Mouse (Mus musculus) olfactory bulb, adult 2 months (tissue): ENCODE data around the gene Prokr2.

Experiments
- CTCF ChIP-seq: fragments of 200-500 bp; IDR thresholded peaks from 2 replicates; pipeline ENCODE4 v1.5.1; 2012; ENCODE audit warnings: low read depth, mild to moderate bottlenecking, low read length, moderate library complexity; ENCODE audit not compliant: insufficient read depth
- POLR2A ChIP-seq: fragments of 200-500 bp; IDR thresholded peaks from 2 replicates; pipeline ENCODE4 v1.6.1; 2012; ENCODE audit warnings: mild to moderate bottlenecking, low read depth, low read length, moderate library complexity; ENCODE audit not compliant: insufficient read depth

DNA sequence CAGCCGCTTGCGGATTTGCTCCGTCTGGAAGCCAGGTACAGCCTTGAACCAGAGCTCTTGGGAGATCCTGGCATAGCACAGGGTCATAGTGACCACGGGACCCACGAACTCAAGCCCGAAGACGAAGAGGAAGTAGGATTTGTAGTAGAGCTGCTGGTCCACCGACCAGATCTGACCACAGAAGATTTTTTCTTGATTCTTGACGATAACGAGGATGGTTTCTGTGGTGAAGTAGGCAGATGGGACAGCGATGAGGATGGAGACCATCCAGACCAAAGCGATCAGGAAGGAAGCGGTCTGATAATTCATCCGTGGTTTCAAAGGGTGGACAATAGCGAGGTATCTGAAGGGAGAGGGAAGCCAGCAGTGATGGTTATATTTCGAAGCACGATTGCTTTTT lies 11.5 kb downstream of the Prokr2 start:
- TF ChIP-seq POLR2A, result no peak
- no peak for TF ChIP-seq CTCF
